Mouse (Mus musculus): Measurements from ENCODE around the gene Sec14l3.
"Not testable (repeated sequence)": the region's sequence is repeated elsewhere in the genome, so short reads cannot be mapped to it uniquely, and the experiment has no call there.

The Sec14l3 gene

GRCm38 (mm10) chr11:4064627-4065122, at the start of gene Sec14l3:
TSS of gene Sec14l3 (plus strand) at chr11:4064841.
- DNase-seq = no peak

GRCm38 (mm10) chr11:4015796-4016195, 48.8 kb upstream of the Sec14l3 start:
- not testable (repeated sequence) for DNase-seq

GRCm38 (mm10) chr11:4022111-4022510, 42.5 kb upstream of the Sec14l3 start:
- not testable (repeated sequence) for DNase-seq

GRCm38 (mm10) chr11:4023321-4023720, 41.3 kb upstream of the Sec14l3 start:
- DNase-seq = no peak

- DNase-seq = no peak
Measured at GRCm38 (mm10) chr11:4027066-4027465, 37.6 kb upstream of the Sec14l3 start.

GRCm38 (mm10) chr11:4027561-4028334, 36.9 kb upstream of the Sec14l3 start:
- DNase-seq = peak; percentile 31

GRCm38 (mm10) chr11:4029343-4029742, 35.3 kb upstream of the Sec14l3 start:
- DNase-seq = no peak

- DNase-seq = no peak
Measured at GRCm38 (mm10) chr11:4031126-4031941, 33.3 kb upstream of the Sec14l3 start, which contains the start of gene Sec14l4. TSS of gene Sec14l4 (plus strand) at chr11:4031462.

- no peak for DNase-seq
Measured at GRCm38 (mm10) chr11:4031961-4032360, 32.7 kb upstream of the Sec14l3 start.

GRCm38 (mm10) chr11:4033471-4033870, 31.2 kb upstream of the Sec14l3 start:
- no peak for DNase-seq

- no peak for DNase-seq
Measured at GRCm38 (mm10) chr11:4034169-4034568, 30.5 kb upstream of the Sec14l3 start.

GRCm38 (mm10) chr11:4035116-4035892, 29.3 kb upstream of the Sec14l3 start:
- DNase-seq = no peak

- DNase-seq = no peak
Measured at GRCm38 (mm10) chr11:4035916-4036315, 28.7 kb upstream of the Sec14l3 start.

- no peak for DNase-seq
Measured at GRCm38 (mm10) chr11:4036365-4037084, 28.1 kb upstream of the Sec14l3 start.

GRCm38 (mm10) chr11:4039951-4040350, 24.7 kb upstream of the Sec14l3 start:
- DNase-seq = no peak

- no peak for DNase-seq
Measured at GRCm38 (mm10) chr11:4041123-4041625, 23.5 kb upstream of the Sec14l3 start.

- DNase-seq = no peak
Measured at GRCm38 (mm10) chr11:4043081-4043480, 21.6 kb upstream of the Sec14l3 start.

- no peak for DNase-seq
Measured at GRCm38 (mm10) chr11:4046526-4046925, 18.1 kb upstream of the Sec14l3 start.

- DNase-seq = no peak
Measured at GRCm38 (mm10) chr11:4047766-4048165, 16.9 kb upstream of the Sec14l3 start.

- DNase-seq = no peak
Measured at GRCm38 (mm10) chr11:4048438-4048837, 16.2 kb upstream of the Sec14l3 start.

GRCm38 (mm10) chr11:4053586-4053985, 11.1 kb upstream of the Sec14l3 start:
- DNase-seq = peak; percentile 57

Data from right cerebral cortex, postnatal 25 days (tissue).